Mouse (Mus musculus) CH12.LX (cell line): Measurements from ENCODE around the gene Dedd.

ENCODE experiments used
- CTCF ChIP-seq, 2 experiments: IDR thresholded peaks in 1 of 2; conservative IDR thresholded peaks in 1 of 2; 2 replicates each; pipeline ENCODE4 v1.5.1; 2011 to 2012; ENCODE audit warnings: low read depth in 2 of 2, low read length in 2 of 2, improper control_type of control experiment in 1 of 2, inconsistent platforms in 1 of 2, mild to moderate bottlenecking in 1 of 2, moderate library complexity in 1 of 2
- ELF1 ChIP-seq: IDR thresholded peaks from 2 replicates; pipeline ENCODE4 v1.6.1; 2014; ENCODE audit warnings: low read depth, mild to moderate bottlenecking, inconsistent platforms, low read length, improper control_type of control experiment
- EP300 ChIP-seq: IDR thresholded peaks from 2 replicates; pipeline ENCODE4 v1.6.1; 2011; ENCODE audit warnings: low read length, improper control_type of control experiment
- JUN ChIP-seq: IDR thresholded peaks from 2 replicates; pipeline ENCODE4 v1.6.1; 2011; ENCODE audit warnings: low read depth, mild to moderate bottlenecking, low read length, improper control_type of control experiment, moderate library complexity; ENCODE audit not compliant: insufficient read depth
- MAZ ChIP-seq: IDR thresholded peaks from 2 replicates; pipeline ENCODE4 v1.6.1; 2012; ENCODE audit warnings: low read depth, mild to moderate bottlenecking, inconsistent platforms, low read length, improper control_type of control experiment, moderate library complexity
- POLR2A ChIP-seq: IDR thresholded peaks from 2 replicates; pipeline ENCODE4 v1.6.1; 2011; ENCODE audit warnings: low read depth, mild to moderate bottlenecking, improper control_type of control experiment, low read length
- RAD21 ChIP-seq: IDR thresholded peaks from 2 replicates; pipeline ENCODE4 v1.6.1; 2011; ENCODE audit warnings: low read depth, mild to moderate bottlenecking, low read length, improper control_type of control experiment, moderate library complexity
- TCF12 ChIP-seq: IDR thresholded peaks from 2 replicates; pipeline ENCODE4 v1.6.1; 2014; ENCODE audit warnings: low read depth, mild to moderate bottlenecking, inconsistent platforms, low read length, improper control_type of control experiment
- UBTF ChIP-seq: IDR thresholded peaks from 2 replicates; pipeline ENCODE4 v1.6.1; 2012; ENCODE audit warnings: low read depth, mild to moderate bottlenecking, inconsistent platforms, low read length, improper control_type of control experiment, moderate library complexity
- USF1 ChIP-seq: IDR thresholded peaks from 2 replicates; pipeline ENCODE4 v1.6.1; 2014; ENCODE audit warnings: low read depth, mild to moderate bottlenecking, inconsistent platforms, low read length, improper control_type of control experiment
- ZC3H11A ChIP-seq: IDR thresholded peaks from 2 replicates; pipeline ENCODE4 v1.6.1; 2012; ENCODE audit warnings: low read depth, mild to moderate bottlenecking, inconsistent platforms, low read length, improper control_type of control experiment
- ZMIZ1 ChIP-seq: IDR thresholded peaks from 2 replicates; pipeline ENCODE4 v1.6.1; 2012; ENCODE audit warnings: low read depth, mild to moderate bottlenecking, inconsistent platforms, low read length, improper control_type of control experiment

DNA sequence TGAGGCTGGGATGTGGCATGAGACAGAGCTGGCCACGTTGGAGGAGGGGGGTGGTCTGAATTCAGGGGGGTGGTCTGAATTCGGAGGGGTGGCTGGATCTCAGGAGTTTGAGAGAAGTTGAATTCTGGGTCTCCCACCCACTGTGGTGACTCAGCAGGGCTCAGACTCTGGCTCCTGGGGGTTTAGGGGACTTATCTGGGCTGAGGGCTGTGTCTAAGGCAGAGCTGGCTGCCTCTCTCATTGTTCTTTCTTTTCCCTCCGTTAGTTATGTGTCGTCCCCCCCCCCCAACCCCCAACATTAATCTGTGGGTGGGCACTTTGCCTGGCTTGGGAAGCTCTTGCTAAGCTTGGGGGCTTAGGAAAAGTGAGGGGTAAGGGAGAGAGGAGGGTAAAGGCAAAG, 45.0 kb downstream of the Dedd start:
- TF ChIP-seq CTCF (conservative IDR thresholded peaks at IDR 0.05 in 1 of 2, IDR thresholded peaks at IDR 0.05 in 1 of 2; ENCODE audit: low read depth in 2 of 2, low read length in 2 of 2) (no peak), MAZ (no peak), ZC3H11A (no peak), EP300 (no peak), UBTF (no peak), POLR2A (no peak), JUN (no peak), USF1 (no peak), ELF1 (no peak), TCF12 (no peak), RAD21 (no peak), ZMIZ1 (no peak)
